Mouse (Mus musculus) MEL (cell line): ENCODE measurements around the gene Mkln1. TPM values are rescaled to one million over a fixed set of nuclear protein-coding genes. Genes with fewer than 3 reads are reported as not detected.

Experiments used
- DNase-seq: peaks from one replicate; pipeline ENCODE4 v3.0.0; 2011; ENCODE audit warnings: low read depth, low spot score
- H3K27ac ChIP-seq: 2 replicates; pipeline ENCODE4 v1.5.1; 2012; ENCODE audit warnings: low read depth, mild to moderate bottlenecking, control low read depth, low read length, moderate library complexity; ENCODE audit not compliant: control insufficient read depth
- H3K27me3 ChIP-seq, 2 experiments: fragments of 150-350 bp in 1 of 2; sonication (generic) in 1 of 2; 2 replicates each; pipeline ENCODE4 v1.6.1; 2012; ENCODE audit warnings: low read length in 2 of 2, mild to moderate bottlenecking in 2 of 2, improper control_type of control experiment in 1 of 2, moderate library complexity in 1 of 2; ENCODE audit not compliant: insufficient read depth in 2 of 2, control insufficient read depth in 1 of 2
- H3K36me3 ChIP-seq, 2 experiments: 2 replicates each; pipeline ENCODE4 v1.6.1; 2012 to 2014; ENCODE audit warnings: low read length in 2 of 2, improper control_type of control experiment in 1 of 2, inconsistent platforms in 1 of 2, mild to moderate bottlenecking in 1 of 2; ENCODE audit not compliant: insufficient read depth in 2 of 2, control insufficient read depth in 1 of 2
- H3K4me1 ChIP-seq, 2 experiments: fragments of 150-350 bp in 1 of 2; sonication (generic) in 1 of 2; 2 replicates each; pipeline ENCODE4 v1.6.1; 2012; ENCODE audit warnings: low read length in 2 of 2, improper control_type of control experiment in 1 of 2, mild to moderate bottlenecking in 1 of 2; ENCODE audit not compliant: insufficient read depth in 2 of 2, control insufficient read depth in 1 of 2
- H3K4me3 ChIP-seq, 2 experiments: fragments of 150-350 bp in 1 of 2; sonication (generic) in 1 of 2; 2 replicates each; pipeline ENCODE4 v1.5.1; 2012; ENCODE audit warnings: low read depth in 2 of 2, low read length in 2 of 2, mild to moderate bottlenecking in 2 of 2, moderate library complexity in 2 of 2, control low read depth in 1 of 2, improper control_type of control experiment in 1 of 2; ENCODE audit not compliant: control insufficient read depth in 1 of 2, insufficient read depth in 1 of 2
- H3K79me2 ChIP-seq: 2 replicates; pipeline ENCODE4 v1.6.1; 2012; ENCODE audit warnings: mild to moderate bottlenecking, low read length, moderate library complexity; ENCODE audit not compliant: control insufficient read depth, poor library complexity, insufficient read depth
- H3K9ac ChIP-seq: 2 replicates; pipeline ENCODE4 v1.6.1; 2012; ENCODE audit warnings: low read depth, mild to moderate bottlenecking, control low read depth, low read length, moderate library complexity; ENCODE audit not compliant: control insufficient read depth, poor library complexity, severe bottlenecking
- H3K9me3 ChIP-seq: fragments of 150-350 bp; sonication (generic); replicated peaks from 2 replicates; pipeline ENCODE4 v1.6.1; 2012; ENCODE audit warnings: mild to moderate bottlenecking, low read length, improper control_type of control experiment, moderate library complexity; ENCODE audit not compliant: insufficient read depth
- CTCF ChIP-seq, 3 experiments: IDR thresholded peaks in 2 of 3; conservative IDR thresholded peaks in 1 of 3; 2 replicates each; pipeline ENCODE4 v1.5.1; 2011 to 2012; ENCODE audit warnings: low read length in 3 of 3, low read depth in 2 of 3, mild to moderate bottlenecking in 2 of 3, improper control_type of control experiment in 1 of 3, inconsistent platforms in 1 of 3, mixed read lengths in 1 of 3, moderate library complexity in 1 of 3; ENCODE audit not compliant: control insufficient read depth in 1 of 3, insufficient read depth in 1 of 3, poor library complexity in 1 of 3, severe bottlenecking in 1 of 3
- E2F4 ChIP-seq: IDR thresholded peaks from 2 replicates; pipeline ENCODE4 v1.6.1; 2011; ENCODE audit warnings: low read depth, low read length, improper control_type of control experiment, borderline replicate concordance
- ELF1 ChIP-seq: IDR thresholded peaks from 2 replicates; pipeline ENCODE4 v1.6.1; 2014; ENCODE audit warnings: low read depth, mild to moderate bottlenecking, inconsistent platforms, low read length, improper control_type of control experiment, moderate library complexity
- EP300 ChIP-seq, 2 experiments: IDR thresholded peaks; 2 replicates each; pipeline ENCODE4 v1.6.1; 2011; ENCODE audit warnings: improper control_type of control experiment in 2 of 2, low read length in 2 of 2, low read depth in 1 of 2, mild to moderate bottlenecking in 1 of 2
- GATA1 ChIP-seq: IDR thresholded peaks from 2 replicates; pipeline ENCODE4 v1.6.1; 2011; ENCODE audit warnings: low read depth, low read length, improper control_type of control experiment
- HCFC1 ChIP-seq: IDR thresholded peaks from 2 replicates; pipeline ENCODE4 v1.6.1; 2012; ENCODE audit warnings: low read depth, mild to moderate bottlenecking, inconsistent platforms, low read length, improper control_type of control experiment, moderate library complexity
- KAT2A ChIP-seq: conservative IDR thresholded peaks from 2 replicates; pipeline ENCODE4 v1.6.1; 2012; ENCODE audit warnings: low read depth, low read length, improper control_type of control experiment, inconsistent platforms
- MAFK ChIP-seq: IDR thresholded peaks from 2 replicates; pipeline ENCODE4 v1.6.1; 2011; ENCODE audit warnings: low read depth, mild to moderate bottlenecking, low read length, improper control_type of control experiment, borderline replicate concordance
- MXI1 ChIP-seq: IDR thresholded peaks from 2 replicates; pipeline ENCODE4 v1.6.1; 2011; ENCODE audit warnings: mild to moderate bottlenecking, low read depth, low read length, improper control_type of control experiment
- MYB ChIP-seq: IDR thresholded peaks from 2 replicates; pipeline ENCODE4 v1.6.1; 2011; ENCODE audit warnings: mild to moderate bottlenecking, low read depth, low read length, improper control_type of control experiment
- NELFE ChIP-seq: IDR thresholded peaks from 2 replicates; pipeline ENCODE4 v1.6.1; 2011; ENCODE audit warnings: low read depth, low read length, improper control_type of control experiment
- NRF1 ChIP-seq: IDR thresholded peaks from 2 replicates; pipeline ENCODE4 v1.6.1; 2014; ENCODE audit warnings: low read depth, mild to moderate bottlenecking, inconsistent platforms, low read length, improper control_type of control experiment, moderate library complexity; ENCODE audit not compliant: poor library complexity, insufficient read depth, severe bottlenecking
- POLR2A ChIP-seq, 2 experiments: IDR thresholded peaks; 2 replicates each; pipeline ENCODE4 v1.6.1; 2011 to 2012; ENCODE audit warnings: low read length in 2 of 2, mild to moderate bottlenecking in 2 of 2, control low read depth in 1 of 2, improper control_type of control experiment in 1 of 2, low read depth in 1 of 2, moderate library complexity in 1 of 2; ENCODE audit not compliant: control insufficient read depth in 1 of 2, insufficient read depth in 1 of 2, poor library complexity in 1 of 2
- POLR2AphosphoS5 ChIP-seq: IDR thresholded peaks from 2 replicates; pipeline ENCODE4 v1.6.1; 2012; ENCODE audit warnings: low read depth, borderline replicate concordance, mild to moderate bottlenecking, inconsistent platforms, low read length, moderate library complexity, mixed read lengths
- RAD21 ChIP-seq: IDR thresholded peaks from 2 replicates; pipeline ENCODE4 v1.6.1; 2011; ENCODE audit warnings: mild to moderate bottlenecking, low read depth, low read length, improper control_type of control experiment
- SIN3A ChIP-seq: IDR thresholded peaks from 2 replicates; pipeline ENCODE4 v1.6.1; 2012; ENCODE audit warnings: low read length, improper control_type of control experiment, inconsistent platforms
- SMC3 ChIP-seq: IDR thresholded peaks from 2 replicates; pipeline ENCODE4 v1.6.1; 2011; ENCODE audit warnings: low read depth, low read length, improper control_type of control experiment
- TCF12 ChIP-seq: IDR thresholded peaks from 2 replicates; pipeline ENCODE4 v1.6.1; 2014; ENCODE audit warnings: low read depth, mild to moderate bottlenecking, inconsistent platforms, low read length, improper control_type of control experiment, moderate library complexity
- UBTF ChIP-seq: IDR thresholded peaks from 2 replicates; pipeline ENCODE4 v1.6.1; 2012; ENCODE audit warnings: low read depth, mild to moderate bottlenecking, inconsistent platforms, low read length, improper control_type of control experiment, moderate library complexity, borderline replicate concordance; ENCODE audit not compliant: insufficient read depth
- USF1 ChIP-seq: IDR thresholded peaks from 2 replicates; pipeline ENCODE4 v1.6.1; 2014; ENCODE audit warnings: low read depth, mild to moderate bottlenecking, inconsistent platforms, low read length, improper control_type of control experiment, moderate library complexity
- ZKSCAN1 ChIP-seq: IDR thresholded peaks from 2 replicates; pipeline ENCODE4 v1.6.1; 2012; ENCODE audit warnings: low read depth, mild to moderate bottlenecking, inconsistent platforms, low read length, improper control_type of control experiment, moderate library complexity
- ZMIZ1 ChIP-seq: IDR thresholded peaks from 2 replicates; pipeline ENCODE4 v1.6.1; 2012; ENCODE audit warnings: low read depth, mild to moderate bottlenecking, inconsistent platforms, low read length, improper control_type of control experiment, moderate library complexity
- ZNF384 ChIP-seq: IDR thresholded peaks from 2 replicates; pipeline ENCODE4 v1.6.1; 2012; ENCODE audit warnings: low read depth, mild to moderate bottlenecking, inconsistent platforms, low read length, improper control_type of control experiment
- polyA plus RNA-seq, 2 experiments: library from polyadenylated mRNA; stranded (reverse) in 1 of 2; unstranded in 1 of 2; fragments of >175 nt in 1 of 2; fragments of >200 nt in 1 of 2; gene quantifications; 2 replicates each; pipeline versions ENCODE4 v1.2.1 to v1.2.4; 2012; ENCODE audit warnings: low replicate concordance in 2 of 2, low read depth in 1 of 2; ENCODE audit not compliant: insufficient read length in 2 of 2, insufficient read depth in 1 of 2, missing spikeins in 1 of 2
- total RNA-seq: library from RNA; depleted of rRNA; stranded (reverse); fragments of 300-350 nt; gene quantifications from 2 replicates; pipeline ENCODE4 v1.2.3, GENCODE M21; 2012

Mkln1 gene
- total and polyA plus RNA-seq, 3 experiments: 115 to 187 (median 135) TPM

- Histone ChIP-seq H3K36me3 (peaks cover 0 to 7% of the 10 kb centered on the region in 2 experiments; a peak in 2 of 4 replicates), H3K4me3 (no peak overlapping the region), H3K9ac (no peak overlapping the region), H3K79me2 (no peaks in the 10 kb centered on the region), H3K9me3 (no peaks in the 10 kb centered on the region), H3K27ac (no peak overlapping the region), H3K27me3 (no peaks in the 10 kb centered on the region), H3K4me1 (peaks cover 0 to 10% of the 10 kb centered on the region in 2 experiments; a peak in 2 of 4 replicates)
- no peak for DNase-seq
- TF ChIP-seq MYB (no peak), ZKSCAN1 (no peak), POLR2A (IDR thresholded peaks at IDR 0.05; ENCODE audit: control insufficient read depth in 1 of 2, insufficient read depth in 1 of 2, low read depth in 1 of 2, low read length in 2 of 2, poor library complexity in 1 of 2) (no peak), GATA1 (no peak), EP300 (IDR thresholded peaks at IDR 0.05; ENCODE audit: low read depth in 1 of 2, low read length in 2 of 2) (no peak), E2F4 (no peak), ZNF384 (no peak), SMC3 (no peak), RAD21 (no peak)
- TF ChIP-seq, all 39 proteins: peak for 0
These were observed 125.6 kb downstream of the Mkln1 start for GRCm38 (mm10) chr6:31524121-31524520.

GRCm38 (mm10) chr6:31524647-31525046, 126.1 kb downstream of the Mkln1 start:
- DNase-seq: no peak
- Histone ChIP-seq H3K4me1 (peaks cover 0 to 5% of the 10 kb centered on the region in 2 experiments; a peak in 2 of 4 replicates), H3K27me3 (no peaks in the 10 kb centered on the region), H3K9ac (no peak overlapping the region), H3K79me2 (no peaks in the 10 kb centered on the region), H3K36me3 (peaks cover 0 to 2% of the 10 kb centered on the region in 2 experiments; a peak in 2 of 4 replicates), H3K27ac (no peak overlapping the region), H3K9me3 (no peaks in the 10 kb centered on the region), H3K4me3 (no peak overlapping the region)
- TF ChIP-seq USF1: no peak
- no peak for TF ChIP-seq HCFC1
- no peak for TF ChIP-seq NELFE
- no peak for TF ChIP-seq MAFK
- TF ChIP-seq CTCF (IDR thresholded peaks at IDR 0.05 in 2 of 3, conservative IDR thresholded peaks at IDR 0.05 in 1 of 3; ENCODE audit: control insufficient read depth in 1 of 3, insufficient read depth in 1 of 3, low read depth in 2 of 3, low read length in 3 of 3, poor library complexity in 1 of 3, severe bottlenecking in 1 of 3): no peak
- TF ChIP-seq KAT2A: no peak
- no peak for TF ChIP-seq ZMIZ1
- TF ChIP-seq NRF1: no peak
- no peak for TF ChIP-seq TCF12
- TF ChIP-seq ELF1: no peak
- TF ChIP-seq SIN3A: no peak
- no peak for TF ChIP-seq POLR2AphosphoS5
- no peak for TF ChIP-seq GATA1
- TF ChIP-seq MXI1: no peak
- TF ChIP-seq UBTF: no peak
